ENCODE assay signal across 9 mouse cellular contexts in genomic region chr1:182527921-182528858, GRCm38 (mm10). TPM values are rescaled to one million over a fixed set of nuclear protein-coding genes. Genes with fewer than 3 reads are reported as not detected.
A peak's percentile ranks its signal among the peaks of the same experiment; 100 is the strongest.
DNase-seq lines count a peak whose midpoint lies in the region; ATAC-seq and TF ChIP-seq lines count a peak whose summit lies in the region.
"Had no signal": no experiment of that assay in that cellular context is flagged by ENCODE, and none has a peak within 500 bp of the region (broad histone marks: within the 10 kb centered on the region; RNA-seq: fewer than 3 reads in every experiment).

No protein-coding gene starts in this region.

- H3K79me2 ChIP-seq in myocyte (ENCODE audit: control insufficient read depth, insufficient read depth): no peaks in the 10 kb centered on the region

- no peak overlapping the region for H3ac ChIP-seq in myocyte (ENCODE audit: control insufficient read depth, insufficient read length)

- peak overlapping the region; percentile 69 for H3K9ac ChIP-seq in heart, embryonic 11.5 days (ENCODE audit: low read depth, low read length)
- no peak overlapping the region for H3K9ac ChIP-seq in limb, embryonic 14.5 days (ENCODE audit: low read depth, low read length, severe bottlenecking)

- H3K9me3 ChIP-seq in heart, embryonic 11.5 days (replicated peaks; ENCODE audit: control insufficient read depth, low read length): no peaks in the 10 kb centered on the region
- no peaks in the 10 kb centered on the region for H3K9me3 ChIP-seq in limb, embryonic 14.5 days (ENCODE audit: control insufficient read depth, low read length)

- 9% methylated on average over 19 of the region's 19 CpGs for WGBS in heart, embryonic 11.5 days (ENCODE audit: insufficient replicate concordance)
- 7% methylated on average over 19 of the region's 19 CpGs for WGBS in limb, embryonic 14.5 days

- peaks cover 14% of the 10 kb centered on the region for H3K4me1 ChIP-seq in heart, embryonic 11.5 days (ENCODE audit: control insufficient read depth, insufficient read depth, low read length)
- peaks cover 9% of the 10 kb centered on the region for H3K4me1 ChIP-seq in limb, embryonic 14.5 days (ENCODE audit: control insufficient read depth, insufficient read depth, low read length)

- TF ChIP-seq POLR2A in limb, embryonic 14.5 days (IDR thresholded peaks at IDR 0.05; ENCODE audit: borderline replicate concordance, extremely low read depth, insufficient read depth, insufficient read length): no peak
- TF ChIP-seq POLR2A in myocyte (IDR thresholded peaks at IDR 0.05; ENCODE audit: insufficient read length, low read depth): peak; percentile 30

- peak overlapping the region; percentile 2; the same call in 1 of the 2 replicates for H3K4me3 ChIP-seq in heart, embryonic 11.5 days (ENCODE audit: low read depth, low read length)
- no peak overlapping the region for H3K4me3 ChIP-seq in limb, embryonic 14.5 days (replicated peaks; ENCODE audit: low read length)
- H3K4me3 ChIP-seq in myocyte: no peak overlapping the region
- H3K4me3 ChIP-seq: erythroblast, embryonic 14.5 days had no signal

- H3K4me2 ChIP-seq in heart, embryonic 11.5 days: peak overlapping the region; percentile 58
- H3K4me2 ChIP-seq in limb, embryonic 14.5 days (replicated peaks; ENCODE audit: low read depth, low read length, severe bottlenecking): peak overlapping the region; percentile 16; the same call in 1 of the 2 replicates
- H3K4me2 ChIP-seq in myocyte (ENCODE audit: low read depth): peak overlapping the region; percentile 73

- H3K27me3 ChIP-seq in heart, embryonic 11.5 days (ENCODE audit: control insufficient read depth, insufficient read depth, low read length): no peaks in the 10 kb centered on the region
- H3K27me3 ChIP-seq in limb, embryonic 14.5 days (ENCODE audit: control insufficient read depth, insufficient read depth, low read length): no peaks in the 10 kb centered on the region
- H3K27me3 ChIP-seq in myocyte (ENCODE audit: control insufficient read depth, insufficient read depth, insufficient read length): no peaks in the 10 kb centered on the region

- H3K36me3 ChIP-seq in heart, embryonic 11.5 days (ENCODE audit: control insufficient read depth, insufficient read depth, low read length): no peaks in the 10 kb centered on the region
- H3K36me3 ChIP-seq in limb, embryonic 14.5 days (ENCODE audit: control insufficient read depth, insufficient read depth, low read length): no peaks in the 10 kb centered on the region
- no peaks in the 10 kb centered on the region for H3K36me3 ChIP-seq in myocyte (ENCODE audit: control insufficient read depth, insufficient read depth)

- ATAC-seq in heart, embryonic 11.5 days (replicated peaks; ENCODE audit: insufficient number of reproducible peaks, low FRiP score, low TSS enrichment): no peak
- no peak; the same call in 1 of the 2 replicates for ATAC-seq in limb, embryonic 14.5 days (ENCODE audit: low FRiP score, low read depth)

- H3K27ac ChIP-seq in heart, embryonic 11.5 days (ENCODE audit: low read depth, low read length): no peak overlapping the region; the same call in 1 of the 2 replicates
- H3K27ac ChIP-seq in limb, embryonic 14.5 days (replicated peaks; ENCODE audit: low read depth, low read length): no peak overlapping the region

- DNase-seq in ovary, adult 18-20 months (ENCODE audit: low spot score): peak; percentile 46
- no peak for DNase-seq in ovary, postnatal 10 days (ENCODE audit: low spot score)
- DNase-seq in adrenal gland, postnatal 36 days: peak; percentile 76 to 79
- peak; percentile 29 for DNase-seq in limb, embryonic 14.5 days (ENCODE audit: low spot score)
- DNase-seq in cerebellum, postnatal 4 days (ENCODE audit: low spot score in 2 of 2): no peak
- DNase-seq in cerebellum, adult 8-10 months: no peak

TF ChIP-seq in myocyte, 11 proteins besides CTCF, POLR2A, EP300 and RAD21:
- TF ChIP-seq MYOD1 (IDR thresholded peaks at IDR 0.05; ENCODE audit: control insufficient read depth in 1 of 3, insufficient read length in 2 of 3, low read depth in 2 of 3): peak in 2 of 3 experiments; percentile 51 to 66
- no peak for TF ChIP-seq USF1 (IDR thresholded peaks at IDR 0.05; ENCODE audit: low read depth)
- no peak for TF ChIP-seq MAX (IDR thresholded peaks at IDR 0.05; ENCODE audit: low read depth)
- no peak for TF ChIP-seq REST (IDR thresholded peaks at IDR 0.05; ENCODE audit: insufficient read depth, insufficient read length)
- TF ChIP-seq SRF (IDR thresholded peaks at IDR 0.05; ENCODE audit: control insufficient read depth, insufficient read length, low read depth): peak; percentile 99
- TF ChIP-seq POLR2AphosphoS2 (IDR thresholded peaks at IDR 0.05; ENCODE audit: insufficient read length, low read depth): no peak
- TF ChIP-seq TCF12 (IDR thresholded peaks at IDR 0.05; ENCODE audit: insufficient read depth, poor library complexity, severe bottlenecking): peak; percentile 11
- TF ChIP-seq TCF3 (IDR thresholded peaks at IDR 0.05; ENCODE audit: insufficient read length, low read depth): no peak
- TF ChIP-seq MYOG (IDR thresholded peaks at IDR 0.05; ENCODE audit: control insufficient read depth in 1 of 3, insufficient read depth in 1 of 3, insufficient read length in 2 of 3, low read depth in 2 of 3): peak in 1 of 3 experiments; percentile 57
- no peak for TF ChIP-seq E2F4 (IDR thresholded peaks at IDR 0.05; ENCODE audit: insufficient read depth)
- TF ChIP-seq CEBPB (IDR thresholded peaks at IDR 0.05; ENCODE audit: insufficient read depth, poor library complexity, severe bottlenecking): no peak

RNA-seq across cellular contexts. Expression of gene Capn2, which starts 10.8 kb away (rescaled TPM):
- 10 to 100 TPM; 67.0 to 88.1 TPM for total RNA-seq in adrenal gland, postnatal 36 days (2021)
- 68.1 and 83.7 TPM in 2 replicates for polyA plus RNA-seq in heart, embryonic 11.5 days (2014; fragmentation: Nextera tagmentation; extraction: Ambion mirVana)
- 76.7 and 90.5 TPM in 2 replicates for polyA plus RNA-seq in limb, embryonic 14.5 days (2012; rRNA removed)
- 119 and 126 TPM in 2 replicates for polyA plus RNA-seq in limb, embryonic 14.5 days (2014; fragmentation: Nextera tagmentation; extraction: Ambion mirVana)
- polyA plus RNA-seq in myocyte (2012; fragmentation: generic; extraction: Trizol): 148 TPM

RNA-seq across cellular contexts. Expression of gene Capn8, which starts 36.6 kb away (rescaled TPM):
- total RNA-seq in adrenal gland, postnatal 36 days (2021): under 1 TPM in 1 of 2 experiments, not detected in 1; 0.13 TPM
- not detected in 2 replicates for polyA plus RNA-seq in heart, embryonic 11.5 days (2014; fragmentation: Nextera tagmentation; extraction: Ambion mirVana)
- 0.08 TPM in 2 replicates for polyA plus RNA-seq in limb, embryonic 14.5 days (2012; rRNA removed)
- polyA plus RNA-seq in limb, embryonic 14.5 days (2014; fragmentation: Nextera tagmentation; extraction: Ambion mirVana): 0.08 TPM in 1 of 2 replicates, not detected in the other
- not detected for polyA plus RNA-seq in myocyte (2012; fragmentation: generic; extraction: Trizol)
- polyA plus RNA-seq: erythroblast, embryonic 14.5 days had no signal

Comparison
In these comparisons a context has a peak if more than half of its experiments do, and no peak if none do; other contexts are left out.
1. DNase-seq: peak in ovary, adult 18-20 months (single experiment), adrenal gland, postnatal 36 days (2 of 2) and limb, embryonic 14.5 days (single experiment); none in ovary, postnatal 10 days (single experiment), cerebellum, postnatal 4 days (0 of 2) and cerebellum, adult 8-10 months (single experiment).
2. H3K4me2 ChIP-seq: peak in every context shown above with its lines; median percentile 73 in myocyte; 58 in heart, embryonic 11.5 days; 16 in limb, embryonic 14.5 days.